Mouse (Mus musculus): ENCODE measurements around the gene Sf3a3.

DNA sequence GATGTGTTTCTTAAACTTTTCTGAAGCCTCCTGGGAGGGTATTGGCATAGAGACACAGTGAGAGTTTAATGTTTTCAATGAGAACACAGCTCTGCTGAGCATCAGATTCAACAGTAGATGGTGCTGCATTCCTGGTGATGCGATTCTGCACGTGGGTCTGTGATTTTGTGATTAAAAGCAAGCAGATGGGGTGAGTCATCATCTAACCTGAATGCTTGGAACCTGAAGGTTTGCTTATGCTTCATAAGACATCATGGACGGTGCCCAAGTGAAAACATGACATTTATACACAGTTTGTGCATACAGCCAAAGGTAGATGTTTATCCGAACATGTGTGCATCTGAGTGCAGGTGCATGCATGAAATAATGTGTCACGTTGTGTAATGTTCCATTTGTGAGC, 56.0 kb downstream of the Sf3a3 start:
- TF ChIP-seq CTCF (IDR thresholded peaks at IDR 0.05; ENCODE audit: extremely low read depth, insufficient read length, insufficient replicate concordance, low read depth, low read length) (no peak), POLR2A (IDR thresholded peaks at IDR 0.05; ENCODE audit: low read depth, low read length) (no peak)

All from small intestine, adult 2 months (tissue).